Mouse (Mus musculus) midbrain, postnatal 0 days (tissue): ENCODE results near the gene Psmd12. TPM values are rescaled to one million over a fixed set of nuclear protein-coding genes. Genes with fewer than 3 reads are reported as not detected.

ENCODE experiments used
- ATAC-seq: fragments of 200-750 bp; cut with Nextera tagmentation; 2 replicates; pipeline ENCODE4 v1.8.0; 2017; ENCODE audit warnings: moderate number of reproducible peaks, mild to moderate bottlenecking, moderate TSS enrichment, moderate library complexity; ENCODE audit not compliant: low FRiP score
- DNase-seq: peaks from one replicate; pipeline ENCODE4 v3.0.0-alpha.2; 2015; ENCODE audit warnings: low spot score
- H3K27ac ChIP-seq: fragments of 300-500 bp; sonication (generic); 2 replicates; pipeline ENCODE4 v1.5.1; 2014; ENCODE audit warnings: low read depth, mild to moderate bottlenecking, low read length, mixed read lengths
- H3K27me3 ChIP-seq: fragments of 300-500 bp; sonication (generic); 2 replicates; pipeline ENCODE4 v1.6.1; 2014; ENCODE audit warnings: low read length, control low read depth, mixed read lengths; ENCODE audit not compliant: insufficient read depth
- H3K36me3 ChIP-seq: fragments of 300-500 bp; sonication (generic); 2 replicates; pipeline ENCODE4 v1.6.1; 2014; ENCODE audit warnings: low read length, control low read depth, mixed read lengths; ENCODE audit not compliant: insufficient read depth
- H3K4me1 ChIP-seq: fragments of 300-500 bp; sonication (generic); 2 replicates; pipeline ENCODE4 v1.6.1; 2014; ENCODE audit warnings: mild to moderate bottlenecking, control low read depth, antibody characterized with exemption, low read length, mixed read lengths; ENCODE audit not compliant: insufficient read depth
- H3K4me2 ChIP-seq: fragments of 300-500 bp; sonication (generic); 2 replicates; pipeline ENCODE4 v1.6.1; 2014; ENCODE audit warnings: low read depth, mild to moderate bottlenecking, low read length, mixed read lengths; ENCODE audit not compliant: poor library complexity, severe bottlenecking
- H3K4me3 ChIP-seq: fragments of 300-500 bp; sonication (generic); 2 replicates; pipeline ENCODE4 v1.5.1; 2014; ENCODE audit warnings: low read depth, mild to moderate bottlenecking, low read length, moderate library complexity
- H3K9ac ChIP-seq: fragments of 300-500 bp; sonication (generic); replicated peaks from 2 replicates; pipeline ENCODE4 v1.6.1; 2014; ENCODE audit warnings: mild to moderate bottlenecking, low read length, moderate library complexity, mixed read lengths; ENCODE audit not compliant: poor library complexity, severe bottlenecking
- H3K9me3 ChIP-seq: fragments of 300-500 bp; sonication (generic); 2 replicates; pipeline ENCODE4 v1.6.1; 2016; ENCODE audit warnings: low read length, control low read depth
- CTCF ChIP-seq: IDR thresholded peaks from 2 replicates; pipeline ENCODE4 v1.5.1; 2016; ENCODE audit warnings: antibody characterized with exemption, mild to moderate bottlenecking
- WGBS: fragments of 180-500 bp; shearing (Covaris S2); extraction: QIAGEN DNeasy Blood & Tissue Kit; methylation state at CpG from one replicate; pipeline ENCODE4 v1.1.7; 2014; 5-methylcytosine and 5-hydroxymethylcytosine counted together
- polyA plus RNA-seq: library from polyadenylated mRNA; unstranded; fragments of >200 nt; fragmentation: Nextera tagmentation; extraction: Ambion mirVana; gene quantifications from 2 replicates; pipeline ENCODE4 v1.2.1, GENCODE M21; 2015
- total RNA-seq: library from RNA; depleted of rRNA; stranded (reverse); fragments of >200 nt; gene quantifications from 2 replicates; pipeline ENCODE4 v1.2.3, GENCODE M21; 2014

Gene Psmd12
- total and polyA plus RNA-seq, 2 experiments from 2014 or later: 39.6 to 156 TPM

- peak; percentile 42; the same call in 1 of the 2 replicates for ATAC-seq
- Histone ChIP-seq H3K4me1 (peaks cover 6% of the 10 kb centered on the region), H3K4me2 (peak overlapping the region; percentile 71), H3K27me3 (no peaks in the 10 kb centered on the region), H3K27ac (peak overlapping the region; percentile 55), H3K9me3 (no peaks in the 10 kb centered on the region), H3K9ac (peak overlapping the region; percentile 66), H3K36me3 (no peaks in the 10 kb centered on the region), H3K4me3 (peak overlapping the region; percentile 90)
- TF ChIP-seq CTCF: no peak; the same call in 1 of the 2 replicates
- under 1% methylated on average over 58 of the region's 59 CpGs for WGBS
- DNase-seq: peak; percentile 45
Observed at GRCm38 (mm10) chr11:107469523-107470371, 9.5 kb upstream of the Psmd12 start.

GRCm38 (mm10) chr11:107470521-107471041, 8.7 kb upstream of the Psmd12 start, which contains the start of gene Pitpnc1:
Gene Pitpnc1 (minus strand): TSS chr11:107470699.
- Histone ChIP-seq H3K4me2 (peak within 1 kb of the TSS; percentile 71), H3K9me3 (no peaks in the 10 kb centered on the region), H3K4me1 (peaks cover 6% of the 10 kb centered on the region), H3K36me3 (no peaks in the 10 kb centered on the region), H3K4me3 (peak within 1 kb of the TSS; percentile 90), H3K9ac (peak within 1 kb of the TSS; percentile 66), H3K27me3 (no peaks in the 10 kb centered on the region), H3K27ac (peak within 1 kb of the TSS; percentile 55)
- peak; percentile 34 for TF ChIP-seq CTCF
- under 1% methylated on average over 36 of the region's 37 CpGs for WGBS
- DNase-seq (peak; percentile 92), ATAC-seq (peak; percentile 80)

- H3K4me3 ChIP-seq: peak overlapping the region; percentile 90
- no peak for DNase-seq
- H3K27me3 ChIP-seq: no peaks in the 10 kb centered on the region
- H3K9me3 ChIP-seq: no peaks in the 10 kb centered on the region
- WGBS: 5% methylated on average over 11 of the region's 11 CpGs
- no peak overlapping the region for H3K9ac ChIP-seq
- H3K4me2 ChIP-seq: peak overlapping the region; percentile 71
- ATAC-seq: no peak
- peak overlapping the region; percentile 8; the same call in 1 of the 2 replicates for H3K27ac ChIP-seq
- H3K36me3 ChIP-seq: no peaks in the 10 kb centered on the region
- no peak for TF ChIP-seq CTCF
- peaks cover 6% of the 10 kb centered on the region for H3K4me1 ChIP-seq
Observed at GRCm38 (mm10) chr11:107471071-107471720, 8.1 kb upstream of the Psmd12 start.

GRCm38 (mm10) chr11:107472304-107472703, 7.0 kb upstream of the Psmd12 start:
- Histone ChIP-seq H3K9ac (no peak overlapping the region), H3K27ac (no peak overlapping the region), H3K36me3 (no peaks in the 10 kb centered on the region), H3K4me2 (no peak overlapping the region), H3K4me3 (no peak overlapping the region), H3K9me3 (no peaks in the 10 kb centered on the region), H3K27me3 (no peaks in the 10 kb centered on the region), H3K4me1 (peaks cover 6% of the 10 kb centered on the region)
- WGBS: 93% methylated on average over 3 of the region's 3 CpGs
- DNase-seq (no peak), ATAC-seq (no peak)
- no peak for TF ChIP-seq CTCF

GRCm38 (mm10) chr11:107473137-107473820, 6.0 kb upstream of the Psmd12 start:
- Histone ChIP-seq H3K4me2 (no peak overlapping the region), H3K4me1 (peaks cover 2% of the 10 kb centered on the region), H3K36me3 (no peaks in the 10 kb centered on the region), H3K4me3 (no peak overlapping the region), H3K9me3 (no peaks in the 10 kb centered on the region), H3K27ac (no peak overlapping the region), H3K9ac (no peak overlapping the region), H3K27me3 (no peaks in the 10 kb centered on the region)
- ATAC-seq: no peak
- peak; percentile 87 for TF ChIP-seq CTCF
- DNase-seq: peak; percentile 92
- 21% methylated on average over 8 of the region's 8 CpGs for WGBS
